ENCODE assay signal across 8 mouse cellular contexts in genomic region chr5:131573296-131574177, GRCm38 (mm10).
A peak's percentile ranks its signal among the peaks of the same experiment; 100 is the strongest.
DNase-seq lines count a peak whose midpoint lies in the region; ATAC-seq lines count a peak whose summit lies in the region.
"Had no signal": no experiment of that assay in that cellular context is flagged by ENCODE, and none has a peak within 500 bp of the region (broad histone marks: within the 10 kb centered on the region; RNA-seq: fewer than 3 reads in every experiment).

No protein-coding gene starts in this region.

- H3K27ac ChIP-seq in liver, embryonic 16.5 days (ENCODE audit: low read length): no peak overlapping the region

- peak; percentile 45 for ATAC-seq in liver, embryonic 16.5 days (ENCODE audit: low read depth)

- H3K9me3 ChIP-seq in liver, embryonic 16.5 days (replicated peaks; ENCODE audit: control insufficient read depth, low read length): no peaks in the 10 kb centered on the region

- H3K36me3 ChIP-seq in liver, embryonic 16.5 days (ENCODE audit: control insufficient read depth, insufficient read depth): no peaks in the 10 kb centered on the region

- H3K27me3 ChIP-seq in liver, embryonic 16.5 days (ENCODE audit: control insufficient read depth, insufficient read depth, low read depth, low read length): no peaks in the 10 kb centered on the region

- no peak overlapping the region for H3K9ac ChIP-seq in liver, embryonic 16.5 days (ENCODE audit: low read depth, low read length)
- H3K9ac ChIP-seq: lung, embryonic 14.5 days had no signal

- no peak overlapping the region for H3K4me2 ChIP-seq in liver, embryonic 16.5 days (ENCODE audit: low read depth, low read length)
- H3K4me2 ChIP-seq: lung, embryonic 14.5 days had no signal

- H3K4me1 ChIP-seq in liver, embryonic 16.5 days (ENCODE audit: control insufficient read depth, low read depth, low read length): no peaks in the 10 kb centered on the region; the same call in 1 of the 2 replicates

- no peak overlapping the region for H3K4me3 ChIP-seq in liver, embryonic 16.5 days (ENCODE audit: low read depth, low read length)

- DNase-seq in right cerebral cortex, postnatal 10 days (ENCODE audit: low spot score in 2 of 2): peak; percentile 52 to 56
- DNase-seq in right cerebral cortex, postnatal 4 days: no peak
- DNase-seq in gastrocnemius, postnatal 25 days: peak; percentile 41
- no peak for DNase-seq in heart, adult 8-10 months (ENCODE audit: low spot score)
- no peak for DNase-seq in thymus, postnatal 4 days
- DNase-seq in adrenal gland, adult 2 months: no peak
- DNase-seq: lung, embryonic 14.5 days had no signal

- WGBS in liver, embryonic 16.5 days (ENCODE audit: insufficient replicate concordance): 69% methylated on average over 18 of the region's 18 CpGs

Comparison
In these comparisons a context has a peak if more than half of its experiments do, and no peak if none do; other contexts are left out.
1. DNase-seq: peak in right cerebral cortex, postnatal 10 days (2 of 2) and gastrocnemius, postnatal 25 days (single experiment); none in right cerebral cortex, postnatal 4 days (single experiment), heart, adult 8-10 months (single experiment), thymus, postnatal 4 days (single experiment) and adrenal gland, adult 2 months (single experiment).